Mouse (Mus musculus): ENCODE data around the gene Lrch1. TPM values are rescaled to one million over a fixed set of nuclear protein-coding genes. Genes with fewer than 3 reads are reported as not detected.

Lrch1 gene
- total RNA-seq, 2 experiments from 2014 or later: 40.9 to 43.4 TPM

DNA sequence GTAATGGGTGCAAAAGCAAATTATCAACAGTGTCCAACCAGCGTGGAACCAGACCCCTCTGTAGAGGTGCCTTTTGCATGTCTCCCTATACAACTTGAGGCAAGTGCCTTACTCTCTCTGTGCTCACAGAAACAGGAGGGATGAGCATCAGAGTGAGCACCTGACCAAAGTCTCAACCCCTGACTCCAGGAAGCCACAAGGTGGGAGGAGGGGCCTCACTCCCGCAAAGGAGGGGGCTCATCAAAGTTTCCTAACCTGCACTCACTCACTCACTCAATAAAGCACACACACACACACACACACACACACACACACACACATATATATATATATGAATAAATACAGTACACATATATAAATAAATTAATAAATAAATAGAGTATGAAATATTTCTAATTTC is 117.1 kb downstream of the Lrch1 start:
- intact Hi-C loops (cut with DNase I): no loop called here
- no peak for DNase-seq

DNA sequence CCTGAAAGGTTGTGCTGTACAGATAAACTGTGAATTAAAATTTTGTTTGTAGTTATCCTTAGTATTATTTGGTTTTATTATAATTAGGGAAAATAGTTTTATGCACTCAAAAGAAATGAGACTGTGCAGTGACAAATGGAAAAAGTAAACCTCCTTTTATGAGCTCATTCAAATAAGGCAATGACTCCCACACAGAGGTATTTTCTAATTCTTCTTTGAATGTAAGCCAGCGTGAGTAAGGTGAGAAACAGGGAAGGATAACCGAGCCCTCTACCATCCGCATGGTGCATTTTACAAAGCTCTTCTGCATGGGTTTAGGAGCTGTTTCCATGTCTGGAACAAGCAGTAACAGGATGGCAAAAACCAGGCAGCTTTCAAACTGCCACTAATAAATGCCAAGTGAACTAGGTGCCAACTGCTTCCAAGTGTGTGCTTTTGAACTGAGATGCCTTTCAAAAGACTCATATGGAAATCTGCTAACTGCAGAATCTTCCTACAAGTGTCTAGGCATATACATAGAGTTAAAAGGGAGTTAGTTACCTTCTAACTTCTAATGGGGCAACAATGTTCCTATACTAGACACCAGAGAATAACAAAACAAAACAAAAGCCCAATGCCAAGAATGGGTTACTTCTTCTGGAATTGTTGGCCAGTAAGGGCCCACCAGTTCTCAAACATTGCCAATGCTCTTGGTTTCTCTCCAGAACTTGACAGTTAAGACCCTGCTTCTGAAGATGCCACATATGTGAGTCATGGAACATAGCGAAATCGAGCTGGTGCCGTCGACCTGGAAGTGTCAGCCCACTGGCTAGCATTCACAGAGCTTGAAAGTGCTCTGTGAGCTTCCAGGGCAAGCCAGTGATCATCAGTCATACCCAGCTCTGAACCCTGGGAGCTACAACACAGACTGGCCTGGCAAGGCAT is 124.7 kb downstream of the Lrch1 start:
- intact Hi-C loops (cut with DNase I): no loop called here

DNA sequence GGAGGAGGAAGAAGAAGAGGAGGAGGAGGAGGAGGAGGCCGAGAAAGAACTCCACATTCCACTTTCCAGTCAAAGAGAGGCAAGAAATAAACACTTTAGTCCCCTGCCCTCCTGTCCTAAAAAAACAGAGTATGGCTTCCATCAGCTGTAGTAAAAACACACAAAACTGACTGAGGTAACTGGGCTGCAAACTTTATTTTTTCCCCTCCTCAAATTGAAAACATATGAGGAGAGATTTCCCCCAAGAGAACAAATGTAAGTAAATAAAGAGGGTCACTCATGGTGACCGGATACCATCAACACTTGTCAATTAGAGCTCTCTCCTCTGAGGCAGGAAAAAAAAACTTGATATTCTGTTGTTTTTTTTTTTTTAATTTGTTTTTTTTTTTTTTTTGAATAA is 125.6 kb downstream of the Lrch1 start:
- intact Hi-C loops (cut with DNase I): no loop called here
- no peak for DNase-seq

More for the DNA sequence above, 124.7 kb downstream of the Lrch1 start:
- peak; percentile 10 for DNase-seq

DNA sequence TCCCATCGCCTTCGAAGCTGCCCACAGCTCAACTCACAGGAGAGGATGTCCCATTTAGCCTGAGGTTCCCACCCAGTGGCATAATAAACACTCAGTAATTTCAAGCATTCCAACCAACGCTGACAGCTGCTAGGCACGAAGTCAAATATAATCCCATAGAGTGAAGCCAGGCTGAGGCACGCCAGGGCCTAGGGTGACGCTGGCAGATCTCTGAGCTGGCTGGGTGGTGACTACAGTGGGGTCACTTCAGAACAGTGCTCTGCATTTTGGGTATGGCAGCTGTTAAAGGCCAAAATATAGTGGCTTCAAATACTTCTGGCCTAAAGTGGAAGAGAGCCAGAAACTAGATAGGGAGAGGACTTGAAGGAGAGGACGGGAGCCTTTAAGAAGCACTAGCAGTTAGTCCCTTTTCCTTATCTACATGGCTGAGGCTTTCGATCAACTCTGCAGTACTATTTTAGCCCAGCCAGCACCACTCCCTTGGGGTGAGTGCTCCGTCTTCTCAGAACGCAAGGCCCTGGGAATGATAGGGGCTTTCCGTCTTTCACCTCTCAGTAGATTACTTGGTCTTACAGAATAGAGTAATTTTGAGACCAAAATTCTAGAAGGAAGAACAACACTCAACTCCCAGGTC is 127.4 kb downstream of the Lrch1 start:
- intact Hi-C loops (cut with DNase I): no loop called here
- peak; percentile 47 for DNase-seq

DNA sequence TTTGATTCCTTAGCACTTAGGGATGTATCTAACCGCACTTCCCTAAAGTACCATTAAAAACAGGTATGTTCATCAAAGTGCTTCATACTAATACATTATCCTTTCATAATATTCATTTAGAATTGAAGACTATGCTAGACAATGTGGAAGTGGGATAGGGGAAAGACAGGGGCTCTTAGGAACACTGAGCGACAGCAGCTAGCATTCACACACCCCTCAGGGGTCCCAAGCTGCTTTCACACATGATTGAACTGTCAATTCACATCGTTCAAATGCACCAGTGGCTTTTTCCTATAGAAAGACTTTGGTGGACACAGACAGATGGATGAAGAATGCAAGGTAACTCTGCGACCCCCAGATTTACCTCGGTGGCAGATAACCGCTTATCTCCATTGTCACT is 131.0 kb downstream of the Lrch1 start:
- DNase-seq: peak; percentile 61
- intact Hi-C loops (cut with DNase I): no loop called here

DNA sequence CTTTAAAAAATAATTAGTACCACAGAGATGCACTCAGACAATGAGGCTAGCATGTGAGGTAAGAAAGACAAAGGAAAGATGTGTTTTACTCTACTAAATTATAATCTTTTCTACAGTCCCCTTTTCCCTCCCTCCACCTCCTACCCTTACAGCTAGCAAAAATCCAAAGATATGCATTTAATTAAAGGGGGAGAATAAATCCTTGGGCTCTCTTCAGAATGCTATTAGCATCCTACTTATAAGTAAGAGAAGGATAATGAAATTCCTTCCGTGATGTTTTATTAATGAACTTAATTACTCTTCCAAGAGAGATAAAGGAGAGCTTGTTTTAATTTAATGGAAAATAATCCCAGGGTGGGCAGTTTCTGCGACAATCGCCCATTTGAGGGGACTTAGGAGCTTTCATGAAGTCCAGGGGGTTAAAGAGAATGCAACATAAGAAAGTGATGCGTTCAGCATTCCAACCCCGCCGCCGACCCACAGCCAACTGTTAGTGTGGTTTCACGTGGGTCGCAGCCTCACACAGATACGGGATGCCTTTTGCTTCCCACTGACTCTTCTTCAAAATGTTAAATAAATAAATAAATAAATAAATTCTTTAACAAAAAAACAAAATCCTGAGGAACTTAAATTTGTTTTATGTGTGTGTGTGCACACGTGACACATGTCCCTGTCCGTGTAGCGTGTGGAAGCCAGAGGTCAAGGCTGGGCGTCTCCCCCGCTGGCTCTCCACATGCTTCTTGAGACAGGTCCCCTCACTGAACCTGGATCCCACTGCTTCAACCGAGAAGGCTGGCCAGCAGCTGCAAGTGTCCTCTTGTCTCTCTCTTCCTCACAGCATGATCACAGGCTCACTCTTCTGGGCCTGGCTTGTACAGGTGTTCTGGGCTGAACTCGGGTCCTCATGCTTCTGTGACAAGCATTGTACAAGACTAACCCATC is 132.6 kb downstream of the Lrch1 start:
- no peak for DNase-seq
- intact Hi-C loops (cut with DNase I): no loop called here

DNA sequence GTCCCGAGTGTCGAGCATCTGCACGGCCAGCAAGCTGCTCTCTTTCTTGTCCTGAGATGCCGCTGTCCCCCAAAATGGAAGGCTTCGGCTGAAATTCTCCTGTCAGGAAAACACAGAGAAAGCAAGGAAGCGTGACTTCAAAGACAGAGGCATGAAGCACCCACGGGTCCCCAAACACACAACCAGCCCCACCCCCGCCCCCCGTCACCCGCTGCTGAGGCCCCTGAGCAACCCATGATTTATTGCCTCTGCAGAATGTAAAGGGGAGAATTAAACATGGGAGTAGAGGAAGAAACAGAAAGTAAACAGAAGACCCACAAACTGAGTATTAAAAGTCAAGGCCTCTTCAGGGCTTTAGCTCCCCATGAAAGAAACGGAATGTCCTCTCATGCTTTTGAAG is 136.1 kb downstream of the Lrch1 start:
- intact Hi-C loops (cut with DNase I): no loop called here
- no peak for DNase-seq

DNA sequence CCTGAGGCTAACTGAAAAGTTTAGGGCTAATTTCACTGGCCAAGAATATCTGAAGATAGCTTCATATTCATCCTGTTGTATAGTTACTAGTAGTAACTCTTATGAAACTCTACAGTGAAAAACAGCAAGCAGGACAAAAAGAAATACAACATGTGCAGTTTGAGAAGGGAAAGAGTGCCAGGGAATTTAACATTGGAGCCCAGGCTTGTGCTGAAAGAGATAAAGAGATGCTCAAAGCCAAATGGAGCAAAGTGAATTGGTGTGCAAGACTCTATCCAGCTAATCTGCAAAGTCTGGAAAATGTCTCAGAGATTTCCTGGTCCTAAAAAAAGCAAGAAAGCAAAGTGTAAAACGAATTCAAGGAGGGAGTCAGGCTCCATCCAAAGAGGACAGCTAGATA is 145.7 kb downstream of the Lrch1 start:
- intact Hi-C loops (cut with DNase I): no loop called here
- no peak for DNase-seq

DNA sequence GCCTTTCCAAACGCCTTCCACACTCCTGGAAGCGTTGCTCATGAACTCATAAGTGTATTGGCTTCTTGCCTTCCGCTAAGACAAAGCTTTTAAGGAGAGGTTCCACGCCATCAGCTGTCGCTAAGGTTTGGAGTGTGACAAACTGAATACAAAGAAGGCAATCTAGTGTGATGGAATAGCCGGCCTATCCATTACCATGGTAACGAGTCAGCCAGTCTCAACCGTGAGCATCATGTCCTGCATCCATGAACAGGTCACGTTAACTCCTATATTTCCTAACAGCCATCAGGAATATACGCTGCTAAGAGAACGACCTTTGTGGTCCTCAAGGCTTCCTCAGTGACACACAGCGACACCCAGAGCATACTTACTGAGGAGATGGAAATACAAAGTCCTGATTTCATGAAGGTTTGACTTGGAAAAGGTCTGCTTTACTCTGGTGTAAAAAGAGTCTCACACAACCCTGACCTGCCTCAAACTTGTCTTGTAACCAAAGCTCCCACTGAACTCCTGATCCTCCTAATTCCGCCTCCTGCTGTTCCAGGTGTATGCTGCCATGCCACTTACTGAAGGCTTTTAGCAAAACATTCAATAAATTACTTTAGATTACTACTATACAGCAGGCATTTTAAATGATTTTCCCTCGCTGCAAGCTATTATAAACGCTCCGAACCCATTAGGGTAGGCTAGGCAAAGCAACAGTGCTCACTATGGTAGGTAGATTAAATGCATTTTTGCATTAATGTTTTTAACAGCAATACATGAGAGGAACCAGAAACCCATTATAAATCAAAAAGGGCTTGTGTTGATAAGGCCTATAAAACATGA is 149.4 kb downstream of the Lrch1 start:
- no peak for DNase-seq
- intact Hi-C loops (cut with DNase I): no loop called here

DNA sequence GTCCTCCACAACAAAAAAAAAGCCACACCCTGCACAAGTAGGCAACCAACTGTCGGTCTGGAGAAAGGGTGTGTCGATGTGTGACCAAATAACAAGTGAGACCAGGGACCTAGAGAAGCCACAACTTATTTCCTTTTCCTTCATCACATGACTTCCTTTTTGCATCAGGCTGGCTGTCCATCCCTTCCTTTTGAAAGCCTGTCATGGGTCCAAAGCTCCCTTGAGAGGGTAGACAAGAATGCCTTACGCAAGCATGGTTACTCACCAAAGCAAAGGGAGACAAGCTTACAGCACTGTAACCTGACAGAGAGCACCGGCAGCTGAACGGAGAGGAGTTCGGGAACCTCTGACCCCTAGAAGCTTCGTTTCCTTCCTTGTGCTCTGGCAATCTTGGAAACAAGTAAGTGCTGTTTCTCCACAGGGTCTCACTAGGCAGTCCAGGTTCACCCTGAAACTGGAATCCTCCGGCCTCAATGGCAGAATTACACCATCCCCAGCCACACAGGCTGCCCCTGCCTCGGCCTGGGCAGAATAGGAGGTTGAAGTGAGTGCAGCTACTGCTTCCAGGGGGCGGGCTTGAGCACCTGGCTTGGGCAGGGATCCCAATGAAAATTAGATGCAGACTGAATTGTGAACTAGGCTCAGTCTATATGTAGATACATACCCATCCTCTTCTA is 150.2 kb downstream of the Lrch1 start:
- intact Hi-C loops (cut with DNase I): no loop called here

DNA sequence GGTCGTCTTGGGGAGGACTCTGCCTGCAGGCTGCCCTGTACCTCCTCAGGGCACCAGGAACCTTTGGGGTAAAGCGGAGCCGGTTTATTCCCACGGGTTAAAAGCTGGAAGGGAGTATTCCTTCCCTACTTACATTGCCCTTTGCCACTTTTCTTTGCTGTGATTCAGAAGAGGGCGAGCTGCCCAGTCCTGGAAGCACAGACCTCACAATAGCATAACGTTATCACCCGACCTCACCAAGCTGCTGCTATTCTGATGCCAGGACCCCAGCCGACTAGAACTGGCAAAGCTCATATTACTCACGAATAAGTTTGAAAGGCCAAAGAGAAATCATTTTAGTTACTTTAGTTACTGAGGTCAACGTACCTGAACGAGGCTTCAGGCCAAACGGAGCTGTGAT is 152.7 kb downstream of the Lrch1 start:
- intact Hi-C loops (cut with DNase I): no loop called here
- peak; percentile 13 for DNase-seq

More for the DNA sequence above, 150.2 kb downstream of the Lrch1 start:
- no peak for DNase-seq

DNA sequence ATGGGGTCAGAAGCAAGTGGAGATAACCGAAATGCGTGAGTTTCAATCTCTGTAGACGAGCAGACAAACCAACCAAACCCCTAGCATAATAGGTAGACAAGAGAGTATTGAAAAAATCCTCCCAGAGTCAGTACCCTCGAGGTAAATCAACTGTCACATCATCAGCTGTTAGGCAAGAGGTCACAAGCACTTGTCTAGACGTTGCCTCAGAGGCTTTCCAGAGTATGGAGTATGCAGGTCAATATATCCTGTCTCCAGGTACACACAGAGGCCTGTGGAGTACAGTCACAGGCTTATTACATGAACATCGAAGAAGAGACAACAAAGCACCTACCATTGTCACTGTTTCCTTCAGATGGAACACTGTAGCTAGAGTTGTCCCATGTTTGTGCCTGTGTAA is 154.9 kb downstream of the Lrch1 start:
- intact Hi-C loops (cut with DNase I): no loop called here
- DNase-seq: no peak

DNA sequence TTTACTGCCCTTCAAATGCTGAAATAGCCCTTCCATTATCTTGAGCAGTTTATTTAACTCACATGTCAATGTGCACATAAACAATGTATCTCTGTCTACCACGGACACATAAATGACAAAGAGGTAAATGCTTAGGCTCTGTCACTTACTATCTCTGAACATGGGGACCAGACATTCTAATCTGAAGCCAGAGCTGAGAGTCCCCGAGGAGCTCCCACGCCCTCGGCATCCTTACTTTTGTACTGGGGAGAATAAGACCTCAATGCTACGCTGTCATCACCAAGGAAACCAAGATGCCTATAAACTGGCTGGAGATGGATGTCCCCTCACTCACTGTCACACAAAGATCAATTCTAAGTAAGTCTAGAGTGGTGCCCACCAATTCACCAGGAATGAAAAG is 157.1 kb downstream of the Lrch1 start:
- intact Hi-C loops (cut with DNase I): no loop called here
- no peak for DNase-seq

DNA sequence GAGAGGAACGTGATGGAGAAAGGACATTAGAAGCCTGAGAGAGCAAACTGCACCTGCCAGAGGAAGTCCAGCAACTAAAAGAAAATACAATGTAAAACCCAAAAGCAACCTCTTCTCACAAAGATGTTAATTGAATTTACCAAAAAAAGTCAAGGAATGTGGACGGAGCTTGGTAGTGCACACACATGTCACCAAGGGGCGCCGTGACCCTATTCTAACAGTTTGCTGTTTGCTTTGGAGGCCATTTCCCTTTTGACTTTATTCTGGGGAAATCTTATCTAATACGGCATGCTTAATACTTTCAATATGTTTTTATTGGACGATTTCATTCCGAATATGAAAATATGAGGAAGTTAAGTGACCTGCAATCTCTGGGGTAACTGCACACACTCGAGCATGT is 158.9 kb downstream of the Lrch1 start:
- DNase-seq: peak; percentile 27
- intact Hi-C loops (cut with DNase I): no loop called here

DNA sequence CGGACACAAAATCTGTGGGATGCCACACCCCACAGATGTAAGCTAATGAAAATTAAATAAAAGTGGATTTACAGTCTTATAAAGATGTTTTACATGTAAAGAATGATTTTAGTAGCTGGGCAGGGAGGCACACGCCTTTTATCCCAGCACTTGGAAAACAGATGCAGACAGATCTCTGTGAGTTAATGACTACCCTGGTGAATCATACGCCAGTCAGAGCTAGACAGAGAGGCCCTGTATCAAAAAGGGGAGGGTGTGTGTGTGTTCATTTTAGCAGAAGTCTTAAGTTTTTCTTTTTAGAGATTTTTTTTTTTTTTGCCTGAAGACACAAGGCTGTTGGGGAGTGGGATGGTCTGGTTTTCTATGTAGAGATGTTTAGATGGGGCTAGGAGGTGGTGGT is 160.0 kb downstream of the Lrch1 start:
- DNase-seq: no peak
- intact Hi-C loops (cut with DNase I): no loop called here

DNA sequence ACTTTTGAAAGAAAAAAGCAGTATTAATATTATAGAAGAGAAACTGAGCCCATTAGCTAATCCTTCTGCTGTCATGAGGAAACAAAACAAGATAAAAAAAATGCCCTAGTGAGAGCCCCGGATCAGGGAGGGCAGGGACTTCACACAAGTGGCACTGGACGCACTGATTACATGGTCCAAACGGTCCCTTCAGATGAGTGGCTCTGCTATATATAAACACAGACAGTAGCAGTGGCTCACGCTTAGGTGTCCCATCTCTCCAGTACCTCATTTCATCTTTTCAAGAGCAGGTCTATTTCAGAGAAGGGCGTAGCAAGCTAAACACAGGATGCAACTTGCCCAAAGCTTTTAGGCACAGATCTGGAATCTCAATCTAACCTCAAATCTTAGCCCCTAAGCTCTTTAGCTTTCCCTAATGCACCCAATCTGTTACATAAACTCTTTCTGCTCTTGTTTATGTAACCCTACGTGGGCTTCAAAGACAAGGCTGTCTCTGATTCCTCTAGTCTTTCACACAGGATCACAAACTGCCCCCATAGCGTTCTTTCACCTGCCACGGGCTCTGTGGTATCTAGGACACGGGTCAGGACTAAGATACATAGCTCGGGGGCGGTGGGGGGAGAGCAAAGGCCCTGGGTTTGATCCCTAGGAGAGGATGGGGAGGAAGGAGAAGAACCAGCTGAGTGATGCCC is 163.3 kb downstream of the Lrch1 start:
- DNase-seq: no peak
- intact Hi-C loops (cut with DNase I): no loop called here

DNA sequence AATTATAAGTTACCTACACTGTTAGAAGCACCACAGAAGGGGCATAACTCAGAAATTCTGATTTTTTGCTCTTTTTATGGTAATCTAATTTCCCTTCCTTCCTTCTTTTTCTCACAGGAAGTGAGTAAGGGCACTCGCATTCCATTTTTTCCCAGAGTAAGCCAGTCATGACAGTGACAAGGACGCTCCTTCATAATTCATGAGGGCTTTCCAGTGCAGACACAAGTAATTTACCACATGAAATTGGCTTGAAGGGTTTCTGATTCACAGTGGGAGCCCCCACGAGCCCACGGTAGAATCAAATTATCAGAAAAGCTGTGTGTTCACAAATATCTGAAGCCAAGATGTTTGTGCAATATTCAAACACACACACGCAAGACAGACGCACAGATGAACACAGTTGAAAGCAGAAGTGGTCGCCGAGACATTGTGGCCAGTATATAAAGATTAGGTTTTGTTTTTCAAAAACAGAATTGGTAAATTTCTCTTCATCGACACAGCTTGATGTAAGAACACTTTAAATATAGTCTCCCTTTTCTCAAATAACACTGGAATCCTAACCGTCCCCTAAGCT is 173.5 kb downstream of the Lrch1 start:
- DNase-seq: no peak
- intact Hi-C loops (cut with DNase I): no loop called here

DNA sequence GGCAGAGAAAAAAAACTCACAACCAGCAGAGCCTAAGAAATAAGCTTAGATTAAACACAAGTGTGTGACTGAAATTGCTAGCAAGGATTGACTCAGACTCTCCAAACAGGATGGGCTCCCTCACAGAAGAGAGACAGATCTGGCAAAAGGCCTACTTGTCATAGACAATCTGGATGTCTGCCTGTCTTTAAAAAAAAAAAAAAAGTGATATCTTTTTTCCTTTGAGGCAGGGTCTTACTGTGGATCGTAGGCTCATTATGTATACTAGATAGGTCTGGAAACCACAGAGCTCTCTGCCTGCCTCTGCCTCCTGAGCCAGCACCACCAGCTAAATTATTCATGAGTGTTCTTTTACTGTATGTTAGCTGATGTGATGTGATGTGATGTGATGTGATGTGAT is 179.8 kb downstream of the Lrch1 start:
- DNase-seq: no peak

More for the DNA sequence above, 179.8 kb downstream of the Lrch1 start:
- intact Hi-C loops (cut with DNase I): no loop called here

All from left cerebral cortex, postnatal 4 days (tissue).